Mouse (Mus musculus): Measurements from ENCODE around the gene Lsm14a.
"Not testable (repeated sequence)": the region's sequence is repeated elsewhere in the genome, so short reads cannot be mapped to it uniquely, and the experiment has no call there.

Gene Lsm14a

GRCm38 (mm10) chr7:34373906-34374305 lies 19.2 kb downstream of the Lsm14a start:
- DNase-seq (ENCODE audit: low spot score in 2 of 2): no peak

- DNase-seq (ENCODE audit: low spot score in 2 of 2): no peak
Observed at GRCm38 (mm10) chr7:34355629-34356028, 37.5 kb downstream of the Lsm14a start.

- DNase-seq (ENCODE audit: low spot score in 2 of 2): no peak
Observed at GRCm38 (mm10) chr7:34351997-34352396, 41.1 kb downstream of the Lsm14a start.

- no peak for DNase-seq (ENCODE audit: low spot score in 2 of 2)
Observed at GRCm38 (mm10) chr7:34350166-34350565, 42.9 kb downstream of the Lsm14a start.

- no peak for DNase-seq (ENCODE audit: low spot score in 2 of 2)
Observed at GRCm38 (mm10) chr7:34348011-34348410, 45.1 kb downstream of the Lsm14a start.

GRCm38 (mm10) chr7:34347041-34347440 lies 46.1 kb downstream of the Lsm14a start:
- no peak for DNase-seq (ENCODE audit: low spot score in 2 of 2)

- DNase-seq (ENCODE audit: low spot score in 2 of 2): no peak
Observed at GRCm38 (mm10) chr7:34346505-34346904, 46.6 kb downstream of the Lsm14a start.

- peak; percentile 47 to 49 for DNase-seq (ENCODE audit: low spot score in 2 of 2)
Observed at GRCm38 (mm10) chr7:34342040-34342793, 50.9 kb downstream of the Lsm14a start.

- DNase-seq (ENCODE audit: low spot score in 2 of 2): no peak
Observed at GRCm38 (mm10) chr7:34340841-34341240, 52.3 kb downstream of the Lsm14a start.

GRCm38 (mm10) chr7:34339164-34339489 lies 54.0 kb downstream of the Lsm14a start:
- no peak for DNase-seq (ENCODE audit: low spot score in 2 of 2)

GRCm38 (mm10) chr7:34338445-34339163 lies 54.5 kb downstream of the Lsm14a start:
- no peak for DNase-seq (ENCODE audit: low spot score in 2 of 2)

- no peak for DNase-seq (ENCODE audit: low spot score in 2 of 2)
Observed at GRCm38 (mm10) chr7:34337268-34337667, 55.8 kb downstream of the Lsm14a start.

GRCm38 (mm10) chr7:34336545-34336944 lies 56.6 kb downstream of the Lsm14a start:
- DNase-seq (ENCODE audit: low spot score in 2 of 2): not testable (repeated sequence)

GRCm38 (mm10) chr7:34327493-34327892 lies 65.6 kb downstream of the Lsm14a start:
- no peak for DNase-seq (ENCODE audit: low spot score in 2 of 2)

- no peak for DNase-seq (ENCODE audit: low spot score in 2 of 2)
Observed at GRCm38 (mm10) chr7:34324857-34325256, 68.3 kb downstream of the Lsm14a start.

GRCm38 (mm10) chr7:34324005-34324404 lies 69.1 kb downstream of the Lsm14a start:
- DNase-seq (ENCODE audit: low spot score in 2 of 2): no peak

- DNase-seq (ENCODE audit: low spot score in 2 of 2): no peak
Observed at GRCm38 (mm10) chr7:34323351-34323750, 69.8 kb downstream of the Lsm14a start.

GRCm38 (mm10) chr7:34321958-34322357 lies 71.2 kb downstream of the Lsm14a start:
- DNase-seq (ENCODE audit: low spot score in 2 of 2): no peak

GRCm38 (mm10) chr7:34321119-34321518 lies 72.0 kb downstream of the Lsm14a start:
- DNase-seq (ENCODE audit: low spot score in 2 of 2): no peak

- peak in 1 of 2 experiments; percentile 32 for DNase-seq (ENCODE audit: low spot score in 2 of 2)
Observed at GRCm38 (mm10) chr7:34319957-34320356, 73.2 kb downstream of the Lsm14a start.

GRCm38 (mm10) chr7:34319123-34319522 lies 74.0 kb downstream of the Lsm14a start:
- DNase-seq (ENCODE audit: low spot score in 2 of 2): no peak

- no peak for DNase-seq (ENCODE audit: low spot score in 2 of 2)
Observed at GRCm38 (mm10) chr7:34317901-34318476, 75.1 kb downstream of the Lsm14a start.

- DNase-seq (ENCODE audit: low spot score in 2 of 2): peak; percentile 81 to 86
Observed at GRCm38 (mm10) chr7:34313443-34313875, 79.7 kb downstream of the Lsm14a start, which contains the start of gene 4931406P16Rik. TSS of gene 4931406P16Rik (minus strand) at chr7:34313551.
